Mouse (Mus musculus) olfactory bulb, adult 2 months (tissue): Measurements from ENCODE around the gene Dscam.

ENCODE experiments used
- CTCF ChIP-seq: fragments of 200-500 bp; IDR thresholded peaks from 2 replicates; pipeline ENCODE4 v1.5.1; 2012; ENCODE audit warnings: low read depth, mild to moderate bottlenecking, low read length, moderate library complexity; ENCODE audit not compliant: insufficient read depth
- POLR2A ChIP-seq: fragments of 200-500 bp; IDR thresholded peaks from 2 replicates; pipeline ENCODE4 v1.6.1; 2012; ENCODE audit warnings: mild to moderate bottlenecking, low read depth, low read length, moderate library complexity; ENCODE audit not compliant: insufficient read depth

DNA sequence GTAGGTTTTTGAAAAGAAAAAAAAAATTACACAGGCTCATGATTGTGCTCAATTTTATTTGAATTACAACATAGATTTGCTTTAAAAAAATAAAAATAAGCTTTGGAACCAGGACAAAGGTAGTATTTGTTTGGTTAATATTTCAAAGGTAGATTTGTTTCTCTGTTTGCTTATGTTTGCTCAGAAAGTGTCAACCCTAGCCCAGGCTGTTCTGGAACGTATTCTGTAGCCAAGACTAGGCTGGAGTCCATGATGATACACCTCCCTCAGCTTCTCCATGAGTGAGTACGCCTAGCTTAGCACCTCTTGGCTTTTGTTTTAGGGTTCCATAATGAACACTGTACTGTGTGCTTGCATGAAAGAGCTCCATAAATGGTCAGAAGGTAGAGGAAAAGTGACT is 183.2 kb downstream of the Dscam start:
- TF ChIP-seq CTCF (no peak), POLR2A (no peak)
